Comparison of ENCODE assay signal across 24 mouse cellular contexts in genomic region chr2:146586381-146586780, GRCm38 (mm10).
DNase-seq lines count a peak whose midpoint lies in the region; ATAC-seq and TF ChIP-seq lines count a peak whose summit lies in the region.
"Had no signal": no experiment of that assay in that cellular context is flagged by ENCODE, and none has a peak within 500 bp of the region (broad histone marks: within the 10 kb centered on the region; RNA-seq: fewer than 3 reads in every experiment).

No protein-coding gene starts in this region.

- no peak for TF ChIP-seq POLR2A in liver, adult 2 months (IDR thresholded peaks at IDR 0.05; ENCODE audit: extremely low read depth, insufficient read depth, low read length)

- no peak for TF ChIP-seq CTCF in liver, adult 2 months (IDR thresholded peaks at IDR 0.05; ENCODE audit: low read depth, low read length)

- no peaks in the 10 kb centered on the region for H3K27me3 ChIP-seq in liver, adult 2 months (ENCODE audit: control insufficient read depth, insufficient read depth, low read length)
- no peaks in the 10 kb centered on the region for H3K27me3 ChIP-seq in liver, embryonic 12.5 days (replicated peaks)
- H3K27me3 ChIP-seq: hindbrain, embryonic 15.5 days; liver, embryonic 13.5 days; midbrain, embryonic 12.5 days; neural tube, embryonic 15.5 days had no signal

- H3K4me3 ChIP-seq in liver, adult 2 months (ENCODE audit: insufficient read depth, low read depth, low read length): no peak overlapping the region
- no peak overlapping the region for H3K4me3 ChIP-seq in liver, embryonic 12.5 days
- H3K4me3 ChIP-seq: hindbrain, embryonic 15.5 days; left cerebral cortex, adult 2 months; limb, embryonic 10.5 days; liver, embryonic 13.5 days; midbrain, embryonic 12.5 days; neural tube, embryonic 15.5 days had no signal

- H3K9ac ChIP-seq in liver, adult 2 months (ENCODE audit: low read depth, low read length): no peak overlapping the region
- H3K9ac ChIP-seq in liver, embryonic 12.5 days: no peak overlapping the region
- H3K9ac ChIP-seq: forebrain, postnatal 0 days; hindbrain, embryonic 15.5 days; liver, embryonic 13.5 days; midbrain, embryonic 12.5 days; neural tube, embryonic 15.5 days had no signal

- H3K4me1 ChIP-seq in liver, adult 2 months (ENCODE audit: control insufficient read depth, insufficient read depth, low read length): peaks cover 10% of the 10 kb centered on the region; the same call in 1 of the 2 replicates
- no peaks in the 10 kb centered on the region for H3K4me1 ChIP-seq in liver, embryonic 12.5 days
- H3K4me1 ChIP-seq: hindbrain, embryonic 15.5 days; limb, embryonic 10.5 days; liver, embryonic 13.5 days; midbrain, embryonic 12.5 days; neural tube, embryonic 15.5 days had no signal

- H3K4me2 ChIP-seq in liver, embryonic 12.5 days: no peak overlapping the region
- H3K4me2 ChIP-seq: hindbrain, embryonic 15.5 days; liver, embryonic 13.5 days; midbrain, embryonic 12.5 days; neural tube, embryonic 15.5 days had no signal

- H3K9me3 ChIP-seq in liver, embryonic 12.5 days (replicated peaks): no peaks in the 10 kb centered on the region
- H3K9me3 ChIP-seq: hindbrain, embryonic 15.5 days; limb, embryonic 10.5 days; liver, embryonic 13.5 days; midbrain, embryonic 12.5 days; neural tube, embryonic 15.5 days had no signal

- no peaks in the 10 kb centered on the region for H3K79me2 ChIP-seq in liver, adult 2 months (ENCODE audit: control insufficient read depth, insufficient read depth, low read length)

- WGBS in liver, adult 2 months: 33% methylated on average over 1 of the region's 1 CpGs
- WGBS in liver, embryonic 12.5 days (ENCODE audit: insufficient replicate concordance): 66% methylated on average over 1 of the region's 1 CpGs

- peak overlapping the region; percentile 78 for H3K27ac ChIP-seq in liver, adult 2 months (replicated peaks; ENCODE audit: insufficient read depth, low read depth, low read length)
- no peak overlapping the region for H3K27ac ChIP-seq in liver, embryonic 12.5 days
- H3K27ac ChIP-seq: hindbrain, embryonic 15.5 days; kidney, postnatal 0 days; left cerebral cortex, adult 2 months; limb, embryonic 10.5 days; liver, embryonic 13.5 days; midbrain, embryonic 12.5 days; neural tube, embryonic 15.5 days had no signal

- peak; percentile 36 for DNase-seq in adrenal gland, adult 2 months
- DNase-seq in adrenal gland, adult 8-10 months: no peak
- peak; percentile 99 for DNase-seq in liver, adult 2 months (ENCODE audit: extremely low read depth, low read depth, low spot score)
- peak; percentile 72 for DNase-seq in lung, postnatal 36 days
- no peak for DNase-seq in lung, postnatal 4 days
- no peak for DNase-seq in retina, embryonic 14.5 days (ENCODE audit: low spot score)
- DNase-seq in left cerebral cortex, adult 18-20 months (ENCODE audit: low spot score in 2 of 2): no peak
- DNase-seq: cerebellum, adult 11 months; cerebellum, adult 9-11 months; forebrain, postnatal 0 days; gastrocnemius, postnatal 25 days; kidney, adult 2 months; layer of hippocampus, adult 9-11 months; liver, embryonic 13.5 days; right cerebral cortex, postnatal 14 days; spleen, adult 18-20 months had no signal

- no peaks in the 10 kb centered on the region for H3K36me3 ChIP-seq in liver, adult 2 months (ENCODE audit: control insufficient read depth, insufficient read depth, low read length)
- H3K36me3 ChIP-seq in liver, embryonic 12.5 days: no peaks in the 10 kb centered on the region
- H3K36me3 ChIP-seq: hindbrain, embryonic 15.5 days; limb, embryonic 10.5 days; liver, embryonic 13.5 days; midbrain, embryonic 12.5 days; neural tube, embryonic 15.5 days had no signal

- no peak for ATAC-seq in liver, embryonic 12.5 days
- ATAC-seq: activated CD4-positive, CD25-positive, alpha-beta regulatory T cell, adult 4 months; forebrain, postnatal 0 days had no signal

Comparison
In these comparisons a context has a peak if more than half of its experiments do, and no peak if none do; other contexts are left out.
1. DNase-seq: peak in adrenal gland, adult 2 months (single experiment), liver, adult 2 months (single experiment) and lung, postnatal 36 days (single experiment); none in adrenal gland, adult 8-10 months (single experiment), lung, postnatal 4 days (0 of 2), retina, embryonic 14.5 days (single experiment) and left cerebral cortex, adult 18-20 months (0 of 2).